Mouse (Mus musculus): ENCODE measurements around the gene Paqr3.

GRCm38 (mm10) chr5:97135331-97135730 lies 23.9 kb upstream of the Paqr3 start:
- no peak for TF ChIP-seq POLR2A (IDR thresholded peaks at IDR 0.05; ENCODE audit: low read depth, low read length)
- TF ChIP-seq CTCF (IDR thresholded peaks at IDR 0.05; ENCODE audit: extremely low read depth, insufficient read depth, insufficient read length, insufficient replicate concordance) = no peak

Data from spleen, adult 2 months (tissue).